Mouse (Mus musculus) left cerebral cortex, adult 2 months (tissue): Measurements from ENCODE around the gene Gm19935. TPM values are rescaled to one million over a fixed set of nuclear protein-coding genes. Genes with fewer than 3 reads are reported as not detected.

Experiments
- DNase-seq, 2 experiments: peaks; one replicate each; pipeline ENCODE4 v3.0.0; 2021 to 2022; ENCODE audit warnings: low spot score in 2 of 2, mixed read lengths in 1 of 2; ENCODE audit errors: extremely low spot score in 1 of 2
- H3K27ac ChIP-seq: fragments of 200-600 bp; 2 replicates; pipeline ENCODE4 v1.8.1; 2022
- H3K4me3 ChIP-seq: fragments of 200-600 bp; 2 replicates; pipeline ENCODE4 v1.8.1; 2022
- CTCF ChIP-seq: fragments of 200-600 bp; IDR thresholded peaks from 2 replicates; pipeline ENCODE4 v1.8.1; 2022; ENCODE audit warnings: antibody characterized with exemption, mild to moderate bottlenecking, moderate library complexity
- intact Hi-C: fragments of 180-260 bp; cut with DNase I; formaldehyde crosslinking; loops from one replicate; pipeline ENCODE4 v1.15.1; 2025
- microRNA-seq, 2 experiments: library from miRNA; unstranded; fragments of <30 nt; microRNA quantifications; one replicate each; pipeline ENCODE4 v1.2.0; 2021
- total RNA-seq, 2 experiments: library from RNA; stranded (reverse); gene quantifications; 2 replicates each; pipeline ENCODE4 v1.2.3; 2021

Gene Gm19935
- total RNA-seq, 2 experiments from 2014 or later, result 1.2 to 1.3 TPM

DNA sequence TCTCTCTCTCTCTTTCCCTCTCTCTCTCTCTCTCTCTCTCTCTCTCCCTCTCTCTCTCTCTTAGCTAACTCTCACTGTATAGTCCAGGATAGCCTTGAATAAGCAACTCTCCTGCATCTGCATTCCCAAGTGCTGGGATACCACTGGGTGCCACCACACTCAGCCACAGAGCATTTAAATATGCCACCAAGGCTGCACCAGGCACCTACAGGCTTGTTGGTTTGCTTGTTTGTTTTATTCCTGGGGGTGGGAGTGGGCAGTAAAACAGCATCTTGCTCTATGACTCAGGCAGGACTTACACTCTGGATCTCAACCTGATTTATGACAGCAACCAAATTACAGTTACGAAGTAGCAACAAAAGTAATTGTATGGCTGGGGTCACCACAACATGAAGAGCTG lies 25.6 kb downstream of the Gm19935 start:
- DNase-seq, result no peak
- intact Hi-C loops, result loop anchor here (5.0 to 10.0 kb wide), 2 partner anchors 84 to 447 kb away; partner anchors contain the start of gene Tox3
- H3K27ac ChIP-seq, result no peak overlapping the region
- TF ChIP-seq CTCF, result no peak
- no peak overlapping the region for H3K4me3 ChIP-seq

DNA sequence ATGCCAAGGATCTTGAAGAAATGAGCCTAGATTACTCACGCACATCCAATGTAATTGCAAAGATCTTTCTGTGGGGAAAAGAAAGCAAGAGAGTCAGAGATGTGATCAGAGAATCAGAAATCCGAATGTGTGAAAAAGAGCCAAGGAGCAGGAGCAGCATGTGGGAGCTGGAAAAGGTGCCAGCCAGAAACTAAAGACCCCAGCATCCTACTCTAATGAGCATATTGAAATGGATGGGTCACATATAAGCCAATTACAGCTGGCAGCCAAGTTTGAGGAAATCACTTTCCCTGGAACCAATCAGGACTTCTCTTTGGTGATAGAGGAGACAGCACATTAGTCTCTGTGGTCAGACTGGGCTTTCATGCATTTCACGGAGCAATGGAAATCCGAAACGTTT lies 47.4 kb downstream of the Gm19935 start:
- no peak for TF ChIP-seq CTCF
- intact Hi-C loops, result no loop called here
- Histone ChIP-seq H3K27ac (no peak overlapping the region), H3K4me3 (no peak overlapping the region)
- DNase-seq, result no peak

Small RNA genes lying within 50 kb of the gene (microRNA-seq; reads per million reads assigned to microRNA genes)
- 0 reads per million in 2 experiments for gene Gm44382

Other genes with a start within 250 kb of the Gm19935 start
- 100 to 1,000 TPM; 226 to 228 TPM for gene Chd9, start 11.0 kb upstream of the Gm19935 start, total RNA-seq